Mouse (Mus musculus) stomach, embryonic 14.5 days (tissue): ENCODE measurements at regions not wholly inside any gene's neighbourhood (a gene's known extent, or its start where the extent isn't known, plus 50 kb on each side); places are given as distances from the start of the nearest gene placed in this dataset.

Experiments
- ATAC-seq: fragments of 200-750 bp; cut with Nextera tagmentation; 2 replicates; pipeline ENCODE4 v1.8.0; 2017; ENCODE audit warnings: low read depth, moderate TSS enrichment; ENCODE audit not compliant: insufficient number of reproducible peaks, insufficient read depth, low FRiP score
- H3K27ac ChIP-seq: fragments of 300-500 bp; sonication (generic); 2 replicates; pipeline ENCODE4 v1.5.1; 2014; ENCODE audit warnings: mild to moderate bottlenecking, low read length, moderate library complexity, mixed read lengths
- H3K27me3 ChIP-seq: fragments of 300-500 bp; sonication (generic); 2 replicates; pipeline ENCODE4 v1.6.1; 2014; ENCODE audit warnings: low read length, control low read depth, mixed read lengths; ENCODE audit not compliant: control insufficient read depth, insufficient read depth
- H3K36me3 ChIP-seq: fragments of 300-500 bp; sonication (generic); 2 replicates; pipeline ENCODE4 v1.6.1; 2014; ENCODE audit warnings: mild to moderate bottlenecking, control low read depth, low read length, moderate library complexity, mixed read lengths; ENCODE audit not compliant: control insufficient read depth, insufficient read depth
- H3K4me1 ChIP-seq: fragments of 300-500 bp; sonication (generic); 2 replicates; pipeline ENCODE4 v1.6.1; 2014; ENCODE audit warnings: low read length, control low read depth, mixed read lengths; ENCODE audit not compliant: control insufficient read depth, insufficient read depth
- H3K4me2 ChIP-seq: fragments of 300-500 bp; sonication (generic); replicated peaks from 2 replicates; pipeline ENCODE4 v1.6.1; 2014; ENCODE audit warnings: low read depth, low read length, control low read depth
- H3K4me3 ChIP-seq: fragments of 300-500 bp; sonication (generic); 2 replicates; pipeline ENCODE4 v1.5.1; 2014; ENCODE audit warnings: low read depth, low read length, control low read depth
- H3K9ac ChIP-seq: fragments of 300-500 bp; sonication (generic); replicated peaks from 2 replicates; pipeline ENCODE4 v1.6.1; 2014; ENCODE audit warnings: low read depth, mild to moderate bottlenecking, control low read depth, low read length, moderate library complexity, mixed read lengths
- H3K9me3 ChIP-seq: fragments of 300-500 bp; sonication (generic); 2 replicates; pipeline ENCODE4 v1.6.1; 2016; ENCODE audit warnings: low read depth, low read length, control low read depth; ENCODE audit not compliant: control insufficient read depth
- WGBS: fragments of 180-500 bp; shearing (Covaris S2); extraction: QIAGEN DNeasy Blood & Tissue Kit; methylation state at CpG from one replicate; pipeline ENCODE4 v1.1.7; 2014; 5-methylcytosine and 5-hydroxymethylcytosine counted together

GRCm38 (mm10) chr5:53376856-53377255 lies 89.1 kb upstream of the Rbpj start:
- no peak overlapping the region for H3K9ac ChIP-seq
- no peaks in the 10 kb centered on the region for H3K9me3 ChIP-seq
- H3K27ac ChIP-seq, result no peak overlapping the region
- no peak overlapping the region for H3K4me2 ChIP-seq
- H3K4me3 ChIP-seq, result no peak overlapping the region
- H3K36me3 ChIP-seq, result no peaks in the 10 kb centered on the region
- ATAC-seq, result no peak
- WGBS, result 38% methylated on average over 7 of the region's 7 CpGs
- no peaks in the 10 kb centered on the region for H3K27me3 ChIP-seq
- H3K4me1 ChIP-seq, result peaks cover 14% of the 10 kb centered on the region; the same call in 1 of the 2 replicates

GRCm38 (mm10) chr5:53377698-53378097 lies 88.3 kb upstream of the Rbpj start:
- Histone ChIP-seq H3K9ac (no peak overlapping the region), H3K36me3 (no peaks in the 10 kb centered on the region), H3K4me1 (peaks cover 14% of the 10 kb centered on the region; the same call in 1 of the 2 replicates), H3K27me3 (no peaks in the 10 kb centered on the region), H3K4me2 (no peak overlapping the region), H3K27ac (no peak overlapping the region), H3K9me3 (no peaks in the 10 kb centered on the region), H3K4me3 (no peak overlapping the region)
- 0 out of 2 replicates have a peak, but pooled peaks have one; percentile 29 for ATAC-seq
- 60% methylated on average over 2 of the region's 2 CpGs for WGBS

GRCm38 (mm10) chr5:53378106-53378505 lies 87.8 kb upstream of the Rbpj start:
- H3K4me3 ChIP-seq, result no peak overlapping the region
- no peak overlapping the region for H3K4me2 ChIP-seq
- H3K4me1 ChIP-seq, result peaks cover 14% of the 10 kb centered on the region; the same call in 1 of the 2 replicates
- H3K27me3 ChIP-seq, result no peaks in the 10 kb centered on the region
- H3K9ac ChIP-seq, result no peak overlapping the region
- H3K9me3 ChIP-seq, result no peaks in the 10 kb centered on the region
- no peak for ATAC-seq
- no peaks in the 10 kb centered on the region for H3K36me3 ChIP-seq
- no peak overlapping the region for H3K27ac ChIP-seq

- Histone ChIP-seq H3K27me3 (no peaks in the 10 kb centered on the region), H3K9me3 (no peaks in the 10 kb centered on the region), H3K27ac (no peak overlapping the region), H3K36me3 (no peaks in the 10 kb centered on the region), H3K9ac (no peak overlapping the region), H3K4me2 (no peak overlapping the region), H3K4me3 (no peak overlapping the region), H3K4me1 (peaks cover 14% of the 10 kb centered on the region; the same call in 1 of the 2 replicates)
- 95% methylated on average over 7 of the region's 7 CpGs for WGBS
- ATAC-seq, result no peak
These were observed 87.4 kb upstream of the Rbpj start for GRCm38 (mm10) chr5:53378599-53378998.

GRCm38 (mm10) chr5:53379612-53380011 lies 86.3 kb upstream of the Rbpj start:
- peak; percentile 55; the same call in 1 of the 2 replicates for ATAC-seq
- peak overlapping the region; percentile 55; the same call in 1 of the 2 replicates for H3K27ac ChIP-seq
- H3K4me2 ChIP-seq, result no peak overlapping the region
- H3K4me1 ChIP-seq, result peaks cover 14% of the 10 kb centered on the region; the same call in 1 of the 2 replicates
- no peaks in the 10 kb centered on the region for H3K36me3 ChIP-seq
- no peak overlapping the region for H3K9ac ChIP-seq
- H3K9me3 ChIP-seq, result no peaks in the 10 kb centered on the region
- no peak overlapping the region for H3K4me3 ChIP-seq
- H3K27me3 ChIP-seq, result no peaks in the 10 kb centered on the region
- WGBS, result 35% methylated on average over 17 of the region's 17 CpGs

- H3K36me3 ChIP-seq, result no peaks in the 10 kb centered on the region
- H3K9me3 ChIP-seq, result no peaks in the 10 kb centered on the region
- H3K27ac ChIP-seq, result peak overlapping the region; percentile 55; the same call in 1 of the 2 replicates
- no peaks in the 10 kb centered on the region for H3K27me3 ChIP-seq
- no peak overlapping the region for H3K4me3 ChIP-seq
- ATAC-seq, result no peak
- WGBS, result 30% methylated on average over 3 of the region's 3 CpGs
- peaks cover 14% of the 10 kb centered on the region; the same call in 1 of the 2 replicates for H3K4me1 ChIP-seq
- no peak overlapping the region for H3K9ac ChIP-seq
- no peak overlapping the region for H3K4me2 ChIP-seq
These were observed 85.7 kb upstream of the Rbpj start for GRCm38 (mm10) chr5:53380203-53380602.

GRCm38 (mm10) chr5:53381492-53382199 lies 84.3 kb upstream of the Rbpj start:
- H3K27me3 ChIP-seq, result no peaks in the 10 kb centered on the region
- 32% methylated on average over 13 of the region's 13 CpGs for WGBS
- H3K4me3 ChIP-seq, result no peak overlapping the region
- H3K27ac ChIP-seq, result no peak overlapping the region
- H3K9me3 ChIP-seq, result no peaks in the 10 kb centered on the region
- ATAC-seq, result no peak
- H3K36me3 ChIP-seq, result no peaks in the 10 kb centered on the region
- no peak overlapping the region for H3K9ac ChIP-seq
- peaks cover 14% of the 10 kb centered on the region; the same call in 1 of the 2 replicates for H3K4me1 ChIP-seq
- H3K4me2 ChIP-seq, result no peak overlapping the region

- H3K4me1 ChIP-seq, result peaks cover 12% of the 10 kb centered on the region; the same call in 1 of the 2 replicates
- no peak overlapping the region for H3K4me2 ChIP-seq
- WGBS, result 86% methylated on average over 7 of the region's 7 CpGs
- ATAC-seq, result no peak
- no peaks in the 10 kb centered on the region for H3K27me3 ChIP-seq
- H3K9ac ChIP-seq, result no peak overlapping the region
- H3K9me3 ChIP-seq, result no peaks in the 10 kb centered on the region
- no peaks in the 10 kb centered on the region for H3K36me3 ChIP-seq
- H3K27ac ChIP-seq, result no peak overlapping the region
- H3K4me3 ChIP-seq, result no peak overlapping the region
These were observed 81.9 kb upstream of the Rbpj start for GRCm38 (mm10) chr5:53384026-53384425.
